Mouse (Mus musculus) limb, embryonic 14.5 days (tissue): ENCODE measurements at regions not wholly inside any gene's neighbourhood (a gene's known extent, or its start where the extent isn't known, plus 50 kb on each side); places are given as distances from the start of the nearest gene placed in this dataset.

Experiments
- ATAC-seq: fragments of 200-750 bp; cut with Nextera tagmentation; 2 replicates; pipeline ENCODE4 v1.8.0; 2017; ENCODE audit warnings: low read depth, moderate number of reproducible peaks, moderate TSS enrichment; ENCODE audit not compliant: low FRiP score
- DNase-seq: peaks from one replicate; pipeline ENCODE4 v3.0.0-alpha.2; 2015; ENCODE audit warnings: low spot score
- H3K27ac ChIP-seq: fragments of 300-500 bp; sonication (generic); replicated peaks from 2 replicates; pipeline ENCODE4 v1.5.1; 2014; ENCODE audit warnings: low read depth, mild to moderate bottlenecking, low read length, moderate library complexity, mixed read lengths
- H3K27me3 ChIP-seq: fragments of 300-500 bp; sonication (generic); 2 replicates; pipeline ENCODE4 v1.6.1; 2014; ENCODE audit warnings: low read length, mixed read lengths; ENCODE audit not compliant: control insufficient read depth, insufficient read depth
- H3K36me3 ChIP-seq: fragments of 300-500 bp; sonication (generic); 2 replicates; pipeline ENCODE4 v1.6.1; 2014; ENCODE audit warnings: mild to moderate bottlenecking, low read length, moderate library complexity, mixed read lengths; ENCODE audit not compliant: control insufficient read depth, insufficient read depth
- H3K4me1 ChIP-seq: fragments of 300-500 bp; sonication (generic); 2 replicates; pipeline ENCODE4 v1.6.1; 2014; ENCODE audit warnings: antibody characterized with exemption, low read length, mixed read lengths; ENCODE audit not compliant: control insufficient read depth, insufficient read depth
- H3K4me2 ChIP-seq: fragments of 300-500 bp; sonication (generic); replicated peaks from 2 replicates; pipeline ENCODE4 v1.6.1; 2014; ENCODE audit warnings: low read depth, mild to moderate bottlenecking, low read length, moderate library complexity; ENCODE audit not compliant: severe bottlenecking
- H3K4me3 ChIP-seq: fragments of 300-500 bp; sonication (generic); replicated peaks from 2 replicates; pipeline ENCODE4 v1.5.1; 2014; ENCODE audit warnings: low read length
- H3K9ac ChIP-seq: fragments of 300-500 bp; sonication (generic); 2 replicates; pipeline ENCODE4 v1.6.1; 2014; ENCODE audit warnings: mild to moderate bottlenecking, low read depth, low read length, moderate library complexity; ENCODE audit not compliant: severe bottlenecking
- H3K9me3 ChIP-seq: fragments of 300-500 bp; sonication (generic); 2 replicates; pipeline ENCODE4 v1.6.1; 2016; ENCODE audit warnings: low read length; ENCODE audit not compliant: control insufficient read depth
- POLR2A ChIP-seq: fragments of 200-500 bp; IDR thresholded peaks from 2 replicates; pipeline ENCODE4 v1.8.0; 2012; ENCODE audit warnings: inconsistent platforms, mild to moderate bottlenecking, moderate library complexity, borderline replicate concordance; ENCODE audit not compliant: insufficient read depth, insufficient read length; ENCODE audit errors: extremely low read depth
- WGBS: fragments of 180-500 bp; shearing (Covaris S2); extraction: QIAGEN DNeasy Blood & Tissue Kit; methylation state at CpG from one replicate; pipeline ENCODE4 v1.1.7; 2014; 5-methylcytosine and 5-hydroxymethylcytosine counted together

DNA sequence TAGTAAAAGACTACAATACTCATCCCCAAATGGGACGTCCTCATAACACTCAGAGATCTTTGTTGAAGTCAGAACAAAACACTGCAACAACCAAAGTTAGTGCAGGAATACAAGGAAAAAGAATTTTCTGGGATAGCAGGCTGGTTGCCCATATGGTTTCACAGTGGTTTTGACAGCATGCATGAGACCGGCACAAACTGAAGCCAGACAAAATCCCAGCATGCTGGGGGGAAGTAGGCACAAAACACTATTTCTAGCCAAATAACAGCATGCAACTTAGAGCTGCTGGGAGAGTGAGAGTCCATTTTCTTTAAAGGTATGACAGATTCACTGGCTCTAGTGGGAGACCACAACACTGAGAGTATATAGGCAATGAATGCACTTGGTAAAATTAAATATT is 619.1 kb upstream of the Manea start:
- Histone ChIP-seq H3K27ac (no peak overlapping the region), H3K4me2 (no peak overlapping the region), H3K9me3 (no peaks in the 10 kb centered on the region), H3K9ac (no peak overlapping the region), H3K4me1 (no peaks in the 10 kb centered on the region), H3K4me3 (no peak overlapping the region), H3K27me3 (no peaks in the 10 kb centered on the region), H3K36me3 (no peaks in the 10 kb centered on the region)
- 86% methylated on average over 2 of the region's 2 CpGs for WGBS
- DNase-seq (no peak), ATAC-seq (no peak)
- TF ChIP-seq POLR2A, result no peak

- no peak overlapping the region for H3K4me3 ChIP-seq
- H3K27ac ChIP-seq, result no peak overlapping the region
- DNase-seq (no peak), ATAC-seq (no peak)
- 83% methylated on average over 2 of the region's 2 CpGs for WGBS
- H3K36me3 ChIP-seq, result no peaks in the 10 kb centered on the region
- no peaks in the 10 kb centered on the region for H3K9me3 ChIP-seq
- H3K27me3 ChIP-seq, result no peaks in the 10 kb centered on the region
- H3K4me2 ChIP-seq, result no peak overlapping the region
- no peak overlapping the region for H3K9ac ChIP-seq
- H3K4me1 ChIP-seq, result no peaks in the 10 kb centered on the region
- TF ChIP-seq POLR2A, result no peak
Observed at GRCm38 (mm10) chr4:26964850-26965249, 618.2 kb upstream of the Manea start.

DNA sequence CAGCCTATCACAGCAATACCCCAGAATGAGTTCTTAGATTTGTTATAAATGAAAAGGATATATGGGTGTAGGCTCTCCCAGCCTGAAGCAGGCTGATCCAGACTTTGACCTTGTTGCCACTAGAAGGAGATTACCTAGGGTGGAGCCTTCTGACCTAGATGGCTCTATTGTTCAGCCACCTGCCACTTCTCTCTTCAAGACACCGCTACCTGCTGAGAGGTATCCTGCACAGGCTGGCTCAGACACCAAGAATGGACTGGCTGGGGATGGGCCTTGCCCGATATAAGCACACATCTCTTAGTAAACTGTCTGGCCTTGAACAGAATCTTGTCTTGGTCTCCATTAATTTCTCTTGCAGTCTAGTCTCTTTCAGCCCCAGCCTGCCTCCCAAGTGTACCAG is 597.9 kb upstream of the Manea start:
- no peak for ATAC-seq
- Histone ChIP-seq H3K27me3 (no peaks in the 10 kb centered on the region), H3K4me2 (no peak overlapping the region), H3K4me3 (no peak overlapping the region), H3K4me1 (no peaks in the 10 kb centered on the region), H3K9me3 (no peaks in the 10 kb centered on the region), H3K9ac (no peak overlapping the region), H3K36me3 (no peaks in the 10 kb centered on the region), H3K27ac (no peak overlapping the region)
- 92% methylated on average over 2 of the region's 2 CpGs for WGBS
- TF ChIP-seq POLR2A, result no peak
- DNase-seq, result no peak

DNA sequence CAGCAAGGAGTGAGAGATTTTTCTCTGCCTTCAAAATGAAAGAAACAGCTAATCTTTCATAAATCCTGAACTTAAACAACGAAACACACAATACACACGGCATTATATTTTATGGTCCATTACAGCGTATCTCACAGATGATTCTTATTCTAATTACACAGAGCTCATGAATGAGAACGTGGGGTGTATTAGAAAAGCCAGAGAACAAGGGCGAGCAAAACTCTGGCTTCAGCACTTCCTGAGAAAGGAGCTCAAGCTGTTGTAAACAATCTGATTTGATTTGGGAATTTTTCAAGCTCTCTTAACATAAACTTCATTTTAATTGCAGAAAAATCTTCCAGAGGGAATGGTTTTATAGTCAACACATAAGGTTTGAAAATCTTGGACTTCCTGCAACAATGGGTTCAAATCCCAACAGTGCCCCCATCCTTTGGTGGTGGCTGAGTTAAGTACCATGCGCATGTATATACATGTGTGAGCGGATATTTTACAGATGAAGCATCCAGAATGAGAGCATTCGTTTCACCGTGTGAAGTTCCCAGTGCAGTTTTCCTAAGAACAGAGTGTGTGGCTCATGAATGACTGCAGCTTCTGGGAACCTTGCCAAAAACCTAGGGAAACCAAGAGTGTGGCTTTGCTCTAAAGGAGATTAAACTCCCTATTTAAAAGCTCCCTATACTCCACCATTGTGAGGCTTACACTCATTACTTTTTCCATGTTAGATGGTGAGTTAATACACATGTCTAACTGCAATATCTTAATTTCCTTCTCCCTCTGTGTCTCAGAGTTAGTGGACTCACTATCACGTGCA is 587.5 kb upstream of the Manea start:
- Histone ChIP-seq H3K4me2 (no peak overlapping the region), H3K27me3 (no peaks in the 10 kb centered on the region), H3K27ac (no peak overlapping the region), H3K9ac (no peak overlapping the region), H3K4me3 (no peak overlapping the region), H3K4me1 (no peaks in the 10 kb centered on the region), H3K36me3 (no peaks in the 10 kb centered on the region), H3K9me3 (no peaks in the 10 kb centered on the region)
- TF ChIP-seq POLR2A, result no peak
- peak; percentile 90 for DNase-seq
- ATAC-seq, result peak; percentile 87
- WGBS, result 32% methylated on average over 10 of the region's 10 CpGs

- DNase-seq (peak; percentile 59), ATAC-seq (peak; percentile 29; the same call in 1 of the 2 replicates)
- Histone ChIP-seq H3K27me3 (no peaks in the 10 kb centered on the region), H3K4me2 (no peak overlapping the region), H3K9me3 (no peaks in the 10 kb centered on the region), H3K4me3 (no peak overlapping the region), H3K9ac (no peak overlapping the region), H3K36me3 (no peaks in the 10 kb centered on the region), H3K4me1 (no peaks in the 10 kb centered on the region), H3K27ac (no peak overlapping the region)
- TF ChIP-seq POLR2A, result no peak
- WGBS, result 38% methylated on average over 6 of the region's 6 CpGs
Observed at GRCm38 (mm10) chr4:26929879-26930481, 583.3 kb upstream of the Manea start.
